In genomic region chr2:33991299-33991698, GRCm38 (mm10) we compare ENCODE assay signal across 22 mouse cellular contexts.
DNase-seq lines count a peak whose midpoint lies in the region; ATAC-seq and TF ChIP-seq lines count a peak whose summit lies in the region.
"Had no signal": no experiment of that assay in that cellular context is flagged by ENCODE, and none has a peak within 500 bp of the region (broad histone marks: within the 10 kb centered on the region; RNA-seq: fewer than 3 reads in every experiment).

No protein-coding gene starts in this region.

- TF ChIP-seq CTCF in olfactory bulb, adult 2 months (IDR thresholded peaks at IDR 0.05; ENCODE audit: insufficient read depth, low read depth, low read length): no peak

- TF ChIP-seq POLR2A in olfactory bulb, adult 2 months (IDR thresholded peaks at IDR 0.05; ENCODE audit: insufficient read depth, low read depth, low read length): no peak

- H3K4me1 ChIP-seq in olfactory bulb, adult 2 months (ENCODE audit: control insufficient read depth, insufficient read depth, low read length): peaks cover 22% of the 10 kb centered on the region
- H3K4me1 ChIP-seq: embryonic facial prominence, embryonic 13.5 days; embryonic facial prominence, embryonic 15.5 days had no signal

- 73% methylated on average over 4 of the region's 4 CpGs for WGBS in olfactory bulb, adult 2 months

- peak; percentile 21 for DNase-seq in testis, postnatal 10 days (ENCODE audit: low spot score)
- DNase-seq in testis, postnatal 14 days (ENCODE audit: low spot score): no peak
- no peak for DNase-seq in kidney, postnatal 4 days
- DNase-seq: adrenal gland, adult 2 months; adrenal gland, postnatal 10 days; adrenal gland, postnatal 25 days; cerebellum, adult 11 months; cerebellum, adult 18-20 months; cerebellum, adult 8-10 months; cerebellum, adult 9-11 months; cerebellum, postnatal 14 days; cerebellum, postnatal 36 days; embryo, embryonic 11 days had no signal

- no peak overlapping the region for H3K4me3 ChIP-seq in olfactory bulb, adult 2 months (ENCODE audit: insufficient read depth, low read depth, low read length)
- H3K4me3 ChIP-seq: embryonic facial prominence, embryonic 13.5 days; embryonic facial prominence, embryonic 15.5 days; erythroblast, embryonic 14.5 days; forebrain, embryonic 10.5 days; forebrain, embryonic 12.5 days had no signal

- 0 out of 2 replicates have a peak, but pooled peaks have one; percentile 9 for ATAC-seq in neutrophil, adult 5-6 weeks (ENCODE audit: extremely low read depth, insufficient number of reproducible peaks, low FRiP score, poor library complexity, severe bottlenecking)
- ATAC-seq: forebrain, embryonic 14.5 days; forebrain, embryonic 16.5 days had no signal

- peak overlapping the region; percentile 40; the same call in 1 of the 2 replicates for H3K27ac ChIP-seq in olfactory bulb, adult 2 months (ENCODE audit: insufficient read depth, low read depth, low read length)
- H3K27ac ChIP-seq: embryonic facial prominence, embryonic 13.5 days; embryonic facial prominence, embryonic 15.5 days; forebrain, embryonic 10.5 days; forebrain, embryonic 12.5 days had no signal
